Mouse (Mus musculus): ENCODE results near the gene Rab25.

Gene Rab25

DNA sequence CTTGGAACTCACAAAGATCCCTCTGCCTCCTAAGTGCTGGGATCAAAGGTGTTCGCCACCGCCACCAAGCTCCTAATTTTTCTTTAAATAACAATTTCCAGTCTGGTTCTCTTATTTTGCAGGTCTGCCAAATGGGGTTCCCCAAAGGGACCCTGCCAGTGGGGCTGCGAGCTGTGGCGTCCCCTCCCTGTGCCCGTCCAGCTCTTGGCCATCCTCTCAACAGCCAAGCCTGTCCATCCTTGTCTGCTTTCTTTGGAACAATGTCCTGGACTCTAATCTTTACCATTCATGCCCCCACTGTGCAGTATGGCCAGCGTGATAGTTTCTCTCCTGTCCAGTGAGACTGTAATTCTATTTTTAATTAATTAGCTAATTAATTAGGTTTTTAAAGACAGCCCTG is 26.9 kb downstream of the Rab25 start:
- DNase-seq = no peak

DNA sequence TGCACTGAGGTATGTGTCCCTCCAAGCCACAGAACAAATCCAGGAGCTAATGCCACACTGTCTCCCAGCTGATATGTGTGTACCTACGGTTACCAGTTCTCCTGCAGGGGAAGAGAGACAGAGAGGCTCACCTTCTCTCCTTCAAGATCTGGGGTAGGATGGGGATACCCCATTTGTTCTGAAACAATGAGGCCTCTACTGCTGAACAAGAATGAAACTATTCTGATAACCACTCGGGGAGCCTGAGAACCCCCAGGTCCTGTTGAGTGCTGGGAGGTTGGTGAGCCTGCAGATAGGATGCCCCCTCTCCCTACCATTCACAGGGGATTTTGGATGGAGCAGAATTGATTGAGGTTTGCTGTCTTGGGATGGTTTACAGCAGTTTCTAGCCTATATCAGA is 28.0 kb downstream of the Rab25 start:
- DNase-seq = no peak

DNA sequence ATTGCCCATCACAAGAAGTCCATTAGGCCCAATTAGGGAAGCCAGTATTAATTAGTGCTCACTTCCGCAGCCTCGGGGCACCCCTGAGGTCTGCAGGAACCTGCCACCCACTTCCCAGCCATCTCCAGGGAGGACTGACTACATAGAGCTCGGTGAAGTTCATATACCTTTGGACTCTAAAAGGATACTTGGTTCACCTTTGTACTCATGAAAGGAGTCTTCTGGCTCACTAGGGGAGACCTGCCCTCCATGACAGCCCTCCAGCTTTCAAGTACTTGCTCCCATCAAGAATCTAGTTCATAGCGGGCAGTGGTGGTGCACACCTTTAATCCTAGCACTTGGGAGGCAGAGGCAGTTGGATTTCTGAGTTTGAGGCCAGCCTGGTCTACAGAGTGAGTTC is 29.7 kb downstream of the Rab25 start:
- DNase-seq = no peak

DNA sequence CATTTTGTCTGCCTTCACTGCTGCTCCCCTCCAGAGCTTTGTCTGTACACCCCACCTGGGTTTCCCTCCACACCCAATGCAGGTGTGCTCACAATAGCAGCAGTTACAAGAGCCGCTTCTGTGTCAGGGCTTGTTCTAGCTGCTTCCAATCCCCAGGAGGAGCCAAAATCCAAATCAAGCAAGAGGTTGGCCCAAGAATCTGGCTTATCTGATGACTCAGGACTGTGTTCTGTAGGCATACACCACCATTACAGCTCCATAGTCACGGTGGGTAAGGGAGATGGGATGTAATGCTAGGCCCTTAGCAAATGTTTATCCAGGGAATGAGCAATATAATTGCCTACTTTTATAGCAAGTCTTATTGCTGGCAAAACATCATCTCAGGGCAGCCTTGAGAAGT is 31.7 kb downstream of the Rab25 start:
- no peak for DNase-seq

DNA sequence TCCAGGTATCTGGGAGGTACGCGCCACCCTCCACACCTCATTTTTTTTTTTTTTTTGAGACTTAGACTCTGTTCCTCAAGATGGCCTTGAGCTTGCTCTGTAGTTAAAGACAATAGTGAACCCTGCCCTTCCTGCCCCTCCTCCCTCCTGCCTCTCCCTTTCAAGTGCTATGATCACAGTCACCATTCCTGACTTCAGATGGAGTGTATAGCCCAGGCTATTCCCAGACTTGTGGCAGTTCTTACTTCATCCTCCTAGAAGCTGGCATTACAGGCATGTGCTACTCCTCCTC is 33.1 kb downstream of the Rab25 start:
- DNase-seq = no peak

DNA sequence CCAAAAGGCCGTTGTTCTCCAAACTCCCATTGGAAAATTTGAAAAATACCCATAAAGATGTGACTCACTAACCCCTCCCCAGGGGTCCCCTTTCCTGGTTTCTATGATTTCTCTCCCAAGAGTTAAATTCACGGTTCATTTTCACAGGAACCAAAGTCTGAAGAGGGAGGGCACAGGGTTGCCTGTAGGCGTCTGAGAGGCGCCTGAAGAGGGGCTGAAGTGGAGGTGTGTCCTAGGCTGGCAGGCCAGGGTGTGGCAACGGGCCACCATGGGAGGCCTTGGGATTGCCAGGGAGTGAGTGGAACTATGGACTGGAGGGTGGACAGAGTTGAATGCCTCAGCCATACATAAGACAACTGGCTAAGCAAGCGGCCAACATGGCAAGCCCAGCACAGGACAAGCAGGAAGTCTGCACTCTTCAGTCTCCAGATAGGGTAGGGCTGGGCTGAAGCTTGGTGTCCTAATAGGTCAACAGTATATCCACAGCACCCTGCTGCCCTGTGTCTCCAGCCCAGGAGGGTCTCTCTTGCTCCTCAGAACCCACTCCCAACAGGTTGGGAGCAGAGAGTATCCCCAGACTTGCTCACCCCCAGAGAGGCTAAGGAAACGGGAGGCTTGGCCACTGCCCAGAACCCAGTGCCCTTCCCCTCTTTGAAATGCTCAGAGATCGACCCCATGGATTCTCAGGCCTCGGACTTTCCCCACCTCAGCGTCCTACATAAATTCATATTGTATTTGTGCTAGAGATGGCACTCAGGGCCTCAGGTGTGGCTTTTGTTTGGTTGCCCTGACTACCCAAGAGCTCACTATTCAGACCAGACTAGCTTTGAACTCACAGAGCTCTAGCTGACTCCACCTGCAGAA is 33.6 kb downstream of the Rab25 start:
- no peak for DNase-seq

DNA sequence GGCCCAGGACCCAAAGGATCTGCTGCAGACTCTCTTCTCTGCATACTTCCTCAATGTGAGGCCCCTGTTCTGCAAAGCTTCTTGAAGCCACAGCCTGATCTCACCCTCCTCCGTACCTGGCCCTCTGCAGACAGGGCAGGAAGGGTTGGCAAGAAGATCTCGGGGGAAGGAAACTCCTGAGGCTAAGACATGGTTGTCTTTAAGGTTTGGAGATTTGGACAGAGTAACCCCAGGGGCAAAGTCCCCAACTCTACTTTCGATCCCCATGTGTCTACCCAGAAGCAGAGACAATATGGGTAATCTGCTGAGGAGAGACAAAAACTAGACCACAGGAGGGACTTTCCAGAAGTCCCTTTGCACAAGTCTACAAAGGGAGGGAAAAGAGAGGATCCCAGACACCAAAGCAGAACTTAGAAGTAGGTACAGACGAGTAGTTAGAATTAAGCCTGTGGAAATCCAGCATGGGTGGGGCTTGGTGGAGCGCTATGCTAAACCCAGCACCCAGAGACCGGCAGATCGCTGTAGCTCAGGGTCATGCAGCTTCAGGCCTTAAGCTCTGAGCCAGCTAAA is 34.5 kb downstream of the Rab25 start:
- DNase-seq = no peak

DNA sequence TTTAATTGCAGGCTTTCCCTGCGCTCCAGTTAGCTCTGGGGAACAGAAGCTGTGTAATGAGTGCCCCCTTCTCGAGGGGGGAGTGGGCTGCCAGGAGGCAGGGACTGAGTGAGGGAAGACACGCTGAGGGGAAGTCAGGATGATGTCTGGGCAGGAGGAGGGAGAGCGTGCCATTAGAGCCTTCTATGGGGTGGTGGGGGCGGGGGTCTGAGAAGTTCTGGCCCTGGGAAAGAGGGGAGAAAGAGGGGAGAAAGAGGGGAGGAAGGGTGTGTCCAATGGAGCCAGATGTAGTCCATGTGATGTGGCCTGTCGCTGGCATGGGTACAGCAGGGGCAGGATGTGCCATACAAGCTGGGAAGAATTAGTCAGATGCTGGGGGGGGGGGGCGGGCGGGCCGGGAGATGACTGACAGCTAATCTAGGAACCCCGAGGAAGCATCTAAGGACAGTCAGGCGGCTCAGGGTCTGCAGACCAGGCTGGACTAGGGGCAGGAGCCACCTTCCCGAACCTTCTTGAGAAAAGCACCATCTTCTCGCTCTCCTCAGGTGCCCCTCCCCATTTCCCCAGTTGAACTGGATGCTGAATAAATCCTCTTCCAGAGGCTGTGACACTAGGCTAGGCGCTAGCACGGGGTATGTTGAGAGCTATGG is 35.1 kb downstream of the Rab25 start:
- no peak for DNase-seq

DNA sequence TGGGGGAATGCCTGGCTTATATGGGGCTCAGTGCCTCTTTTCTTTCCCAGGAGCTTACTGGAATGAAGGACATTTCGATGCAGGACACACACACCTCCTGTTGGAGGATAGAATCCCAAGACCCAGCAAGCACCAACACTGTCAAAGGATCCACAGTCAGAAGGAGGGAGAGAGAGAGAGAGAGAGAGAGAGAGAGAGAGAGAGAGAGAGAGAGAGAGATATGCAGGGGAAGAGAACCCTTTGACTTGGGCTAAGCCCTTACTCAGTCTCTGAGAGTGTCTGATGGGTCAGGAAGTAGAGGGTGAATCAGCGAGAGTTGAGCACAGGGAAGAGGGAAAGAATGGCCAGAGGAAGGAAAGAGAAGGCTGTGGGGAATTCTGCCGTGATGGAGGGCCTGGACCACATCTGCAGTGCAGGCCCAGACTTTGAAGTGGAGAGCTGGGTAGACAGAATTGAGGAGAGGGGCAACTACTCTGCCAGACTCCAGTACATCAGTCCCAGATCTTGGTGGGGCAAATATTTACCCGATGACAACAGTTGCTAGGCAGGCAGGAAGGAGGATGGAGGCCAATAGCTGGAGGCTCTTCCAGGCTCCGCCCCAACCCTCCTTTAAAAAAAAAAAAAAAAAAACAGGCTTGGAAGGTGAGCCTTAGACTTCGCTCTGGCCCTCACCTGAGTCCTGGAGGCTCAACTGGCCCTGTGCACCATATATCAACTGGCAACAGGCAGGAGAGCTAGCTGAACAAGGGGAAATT is 35.8 kb downstream of the Rab25 start:
- no peak for DNase-seq

DNA sequence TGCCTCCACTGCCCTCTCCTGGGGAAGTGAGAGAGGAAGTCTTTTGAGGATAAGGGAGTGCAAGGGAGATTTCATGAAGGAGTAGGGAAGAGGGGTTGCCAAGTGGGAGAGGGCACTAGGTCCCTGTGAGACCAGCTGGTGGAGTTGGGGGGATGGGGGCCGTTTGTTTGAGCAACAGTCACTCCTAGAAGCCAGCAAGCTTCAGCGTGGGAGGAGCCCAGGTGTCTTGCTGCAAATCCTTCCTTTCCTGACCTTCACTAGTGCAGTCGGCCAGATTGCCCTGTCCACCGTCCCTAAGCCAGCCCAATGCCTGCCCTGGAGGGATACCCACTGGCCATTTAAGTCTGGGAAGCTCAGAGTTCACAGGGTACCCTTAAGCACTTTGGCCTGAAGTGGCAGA is 36.5 kb downstream of the Rab25 start:
- DNase-seq = no peak

DNA sequence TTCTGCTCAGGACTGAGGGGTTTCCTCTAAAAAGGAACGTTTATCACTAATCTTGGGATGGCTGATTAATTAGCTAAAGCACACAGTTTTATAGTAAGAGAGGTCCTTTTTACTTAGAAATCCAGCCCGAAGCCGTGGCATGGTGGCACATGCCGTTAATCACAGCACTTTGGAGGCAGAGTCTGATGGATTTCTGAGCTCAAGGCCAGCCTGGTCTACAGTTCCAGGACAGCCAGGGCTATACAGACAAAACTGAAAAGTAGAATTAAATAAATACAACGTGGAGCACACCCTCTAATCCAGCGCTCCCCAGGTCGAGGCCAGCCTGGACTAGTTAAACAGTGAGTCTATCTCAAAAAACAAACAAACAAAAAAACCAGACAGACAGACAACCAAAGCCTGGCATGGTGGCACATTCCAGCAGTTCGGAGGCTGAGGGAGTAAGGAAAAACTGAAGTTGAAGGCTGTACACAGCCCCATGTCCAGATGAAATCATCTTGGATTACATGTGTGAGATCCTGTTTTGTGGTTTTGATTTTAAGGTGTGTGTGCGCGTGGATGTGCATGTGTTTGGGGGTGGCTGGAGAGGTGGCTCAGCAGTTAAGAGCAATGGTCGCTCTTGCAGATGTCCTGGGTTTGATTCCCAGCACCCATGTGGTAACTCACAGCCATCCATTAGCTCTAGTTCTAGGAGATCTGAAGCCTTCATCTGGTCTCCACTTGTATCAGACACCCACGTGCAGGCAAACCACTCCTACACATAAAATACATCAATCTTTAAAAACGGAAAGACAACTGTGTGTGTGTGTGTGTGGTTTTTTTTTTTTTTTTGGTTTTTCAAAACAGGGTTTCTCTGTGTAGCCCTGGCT is 37.4 kb downstream of the Rab25 start:
- no peak for DNase-seq

DNA sequence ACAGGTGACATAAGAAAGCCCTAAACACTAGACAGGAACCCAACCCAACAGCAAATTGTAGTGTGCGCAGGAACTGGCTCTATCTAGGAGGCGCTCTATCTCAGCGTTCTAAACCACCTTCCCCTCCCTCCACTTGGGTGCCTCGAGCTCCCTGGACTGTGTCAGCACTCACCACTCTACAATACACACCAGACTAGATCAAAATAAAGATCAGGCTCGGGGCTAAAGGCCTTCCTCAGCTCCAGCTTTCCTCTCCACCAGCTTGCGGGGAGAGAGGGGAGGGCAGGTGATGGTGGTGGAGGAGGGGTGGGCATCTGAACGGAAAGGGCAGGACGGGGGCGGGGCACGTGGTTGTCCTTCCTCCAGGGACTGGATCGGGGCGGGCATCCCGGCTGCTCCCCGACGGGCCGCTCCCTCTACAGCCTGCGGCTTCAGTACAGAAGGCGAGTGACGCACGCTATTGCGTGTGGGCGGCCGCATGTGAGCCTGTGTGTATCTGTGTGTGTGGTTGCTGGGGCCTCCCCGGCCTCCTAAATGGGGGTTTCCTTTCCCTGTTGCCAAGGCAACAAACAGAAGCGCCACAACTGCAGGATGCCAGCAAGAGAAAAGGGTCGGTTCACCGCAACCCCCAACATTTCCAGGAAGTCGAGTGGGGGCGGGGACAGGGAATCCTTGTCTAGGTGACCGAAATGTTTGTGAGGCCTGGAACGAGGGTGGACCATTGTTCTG is 38.2 kb downstream of the Rab25 start, which contains the start of gene Lmna:
Lmna (minus strand) TSS at position 265 of the 729 bp plus-strand sequence.
- DNase-seq = peak; percentile 81 to 84

DNA sequence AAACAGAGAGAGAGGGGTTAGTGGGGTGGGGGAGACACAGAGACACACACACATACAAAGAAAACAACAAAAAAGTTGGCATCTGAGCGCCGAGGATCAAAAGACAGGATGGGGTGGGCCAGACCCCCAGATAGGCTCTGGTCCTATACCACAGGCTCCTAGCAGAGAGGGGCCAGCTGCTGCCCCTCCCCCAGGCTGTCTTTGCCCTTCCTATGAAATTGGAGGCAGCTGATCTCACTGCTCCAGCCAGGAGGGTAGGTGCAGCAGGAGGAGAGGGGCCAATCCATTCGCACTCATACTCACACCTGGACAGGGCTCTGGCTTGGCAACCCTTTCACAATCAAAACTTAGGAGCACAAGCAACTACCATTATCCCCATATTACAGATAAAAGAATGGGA is 38.9 kb downstream of the Rab25 start:
- DNase-seq = no peak

DNA sequence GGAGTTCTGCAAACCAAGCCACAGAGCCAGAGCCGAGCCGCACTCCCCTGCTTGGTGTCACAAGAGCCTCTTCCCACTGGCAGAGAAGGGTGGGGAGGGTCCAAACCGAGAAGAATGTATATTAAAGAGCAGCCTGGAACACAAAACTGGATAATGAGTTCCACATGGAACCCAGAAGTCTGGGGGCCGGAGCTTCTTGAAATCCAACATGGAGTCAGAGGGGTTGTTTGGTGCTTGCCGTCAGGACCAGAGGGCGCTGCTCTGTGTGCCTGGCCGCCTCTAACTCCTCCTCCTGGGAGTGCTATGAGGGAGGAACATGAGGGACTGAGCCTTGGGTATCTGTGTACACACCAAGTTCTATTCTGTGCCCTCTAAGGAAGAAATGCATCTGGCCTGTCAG is 42.3 kb downstream of the Rab25 start:
- no peak for DNase-seq

DNA sequence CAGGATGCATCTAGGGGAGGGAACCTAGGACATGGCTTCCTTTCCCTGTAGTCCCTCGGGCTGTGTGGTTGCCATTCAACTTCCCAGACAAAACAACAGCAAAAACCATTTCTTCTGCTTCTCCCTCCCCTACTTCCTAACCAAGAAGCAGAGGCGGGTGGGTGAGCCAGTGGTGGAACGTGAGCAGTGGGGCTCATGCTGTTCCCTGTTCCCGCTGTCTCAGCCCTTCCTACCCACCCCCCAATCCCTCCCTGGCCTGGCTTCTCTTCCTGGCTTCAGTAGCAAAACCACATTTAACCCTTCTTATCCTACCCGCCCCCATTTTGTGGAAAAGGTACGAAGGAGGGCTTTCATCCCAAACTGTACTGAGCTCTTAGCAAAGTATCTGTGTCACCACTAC is 43.0 kb downstream of the Rab25 start:
- no peak for DNase-seq

DNA sequence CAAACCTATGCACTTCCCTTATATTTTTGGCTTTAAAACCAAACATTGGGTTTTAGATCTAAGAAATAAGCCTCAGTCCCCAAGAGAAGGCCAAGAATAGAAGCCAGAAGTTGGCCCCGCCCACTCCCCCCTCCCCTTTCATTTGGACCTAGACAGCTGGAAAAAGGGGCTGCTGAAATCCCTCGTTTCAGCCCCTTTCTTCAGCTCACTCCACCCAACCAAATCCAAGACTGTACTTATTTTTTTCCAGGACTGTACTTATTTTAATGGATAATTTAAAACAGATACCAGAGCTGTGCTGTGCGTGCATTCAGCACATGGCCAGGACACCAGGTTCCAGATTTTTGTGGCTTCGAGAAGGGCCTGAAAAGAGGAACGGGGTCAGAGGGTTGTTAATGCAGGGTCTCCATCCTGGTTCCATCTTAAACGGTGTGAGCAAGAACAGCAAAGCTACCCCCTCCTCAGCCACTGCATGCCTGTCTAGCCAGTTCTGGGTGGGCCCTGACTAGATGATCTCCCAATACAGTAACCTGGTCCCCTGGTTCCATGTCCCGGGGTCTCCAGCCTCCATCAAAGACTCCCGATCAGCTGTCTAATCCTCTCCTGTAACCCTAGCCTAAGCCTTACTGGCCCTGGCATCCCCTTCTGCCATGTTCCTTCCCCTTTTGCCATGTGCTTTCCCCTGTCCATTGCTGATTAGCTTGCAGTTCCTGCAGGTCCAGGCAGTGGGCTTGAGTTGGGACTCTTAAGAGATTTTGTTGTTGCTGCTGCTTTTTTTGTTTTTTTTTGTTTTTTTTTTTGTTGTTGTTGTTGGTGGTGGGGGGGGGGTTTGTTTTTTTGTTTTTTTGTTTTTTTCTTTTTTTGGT is 44.0 kb downstream of the Rab25 start:
- no peak for DNase-seq

DNA sequence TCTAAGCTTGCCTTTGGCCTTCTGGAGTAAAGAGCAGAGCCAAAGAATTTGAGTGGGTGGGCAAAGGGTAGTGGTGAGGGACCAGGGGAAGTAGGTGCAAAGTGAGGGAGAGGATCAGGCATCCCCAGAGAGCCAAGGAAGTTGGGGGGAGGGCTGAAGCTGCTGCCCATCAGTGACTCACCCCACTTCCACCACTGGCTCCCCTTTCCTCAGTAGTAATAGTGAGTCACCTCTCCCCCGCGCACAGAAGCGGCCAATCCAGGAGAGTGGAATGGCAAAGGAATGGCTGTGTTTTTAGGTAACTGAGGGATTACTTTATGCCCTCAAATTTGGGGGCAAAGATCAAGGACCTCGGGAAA is 44.6 kb downstream of the Rab25 start:
- no peak for DNase-seq

DNA sequence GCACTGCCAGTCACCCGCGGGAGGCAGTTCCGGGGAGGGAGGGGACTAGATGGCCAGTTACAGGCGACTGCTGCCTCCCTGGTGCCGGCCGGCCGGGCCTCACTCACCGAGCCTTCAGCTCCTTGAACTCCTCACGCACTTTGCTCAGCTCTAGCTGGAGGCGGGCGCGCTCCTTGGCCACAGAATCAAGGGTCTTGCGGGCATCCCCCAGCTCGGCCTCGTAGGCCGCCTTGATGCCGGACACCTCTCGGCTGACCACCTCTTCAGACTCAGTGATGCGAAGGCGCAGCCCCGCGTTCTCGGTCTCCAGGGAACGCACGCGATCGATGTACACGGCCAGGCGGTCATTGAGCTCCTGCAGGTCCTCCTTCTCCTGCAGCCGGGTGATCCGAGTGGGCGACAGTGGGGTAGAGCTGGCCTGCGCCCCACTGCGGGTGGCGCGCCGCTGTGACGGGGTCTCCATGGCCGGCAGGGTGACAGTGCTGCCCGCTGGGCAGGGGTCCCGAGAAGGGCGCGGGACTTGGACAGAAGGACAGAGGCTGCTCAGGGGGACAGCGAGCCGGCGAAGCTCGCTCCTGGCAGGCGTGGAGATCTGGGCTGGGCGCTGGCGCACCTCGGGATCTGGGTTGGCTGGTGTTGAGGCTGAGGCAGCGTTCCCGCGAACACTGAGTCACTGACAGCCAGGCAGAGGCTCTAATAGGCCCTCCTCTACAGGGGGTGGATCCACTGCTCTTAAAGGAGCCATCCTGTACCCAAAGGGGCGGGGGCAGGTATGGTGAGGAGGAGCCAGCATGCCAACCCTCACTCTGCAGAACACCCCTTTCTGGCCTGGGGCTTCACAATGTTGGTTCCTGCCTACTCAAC is 45.2 kb downstream of the Rab25 start:
- peak in 1 of 2 experiments; percentile 40 for DNase-seq

DNA sequence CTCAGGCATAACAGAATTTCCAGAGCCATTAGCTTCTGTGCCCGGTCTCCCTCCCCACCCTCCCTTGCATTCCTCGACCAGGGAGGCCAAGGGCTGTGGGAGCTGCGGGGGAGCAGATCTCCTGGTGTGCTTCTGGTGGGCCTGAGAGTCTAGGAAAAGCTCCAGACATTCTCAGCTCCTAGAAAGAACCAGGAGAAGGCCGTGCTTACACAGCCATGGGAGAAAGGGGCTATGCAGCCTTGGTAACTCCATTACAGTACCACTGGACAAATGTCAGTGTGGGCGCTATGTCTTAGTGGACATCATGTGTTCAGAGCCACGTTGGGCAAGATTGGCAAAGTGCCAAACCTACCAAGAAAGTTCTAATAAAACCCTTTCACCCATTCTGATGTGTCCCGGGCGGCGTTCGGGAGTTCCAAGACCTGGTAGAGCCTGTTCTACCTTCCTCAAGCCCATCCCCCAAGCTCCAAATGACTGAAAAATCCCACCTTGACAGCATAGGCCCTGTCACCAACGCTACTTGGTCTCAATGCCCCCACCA is 46.0 kb downstream of the Rab25 start:
- DNase-seq = no peak

Data from spleen, adult 18-20 months (tissue).